Mouse (Mus musculus): Measurements from ENCODE around the gene Zfp583.

GRCm38 (mm10) chr7:6330458-6331232 lies 440 bp downstream of the Zfp583 start:
- TF ChIP-seq POLR2A (IDR thresholded peaks at IDR 0.05; ENCODE audit: insufficient read depth, low read depth, low read length) (no peak), CTCF (IDR thresholded peaks at IDR 0.05) (no peak)
